Mouse (Mus musculus): Measurements from ENCODE around the gene Vgll4.
A peak's percentile ranks its signal among the peaks of the same experiment; 100 is the strongest.

The Vgll4 gene

DNA sequence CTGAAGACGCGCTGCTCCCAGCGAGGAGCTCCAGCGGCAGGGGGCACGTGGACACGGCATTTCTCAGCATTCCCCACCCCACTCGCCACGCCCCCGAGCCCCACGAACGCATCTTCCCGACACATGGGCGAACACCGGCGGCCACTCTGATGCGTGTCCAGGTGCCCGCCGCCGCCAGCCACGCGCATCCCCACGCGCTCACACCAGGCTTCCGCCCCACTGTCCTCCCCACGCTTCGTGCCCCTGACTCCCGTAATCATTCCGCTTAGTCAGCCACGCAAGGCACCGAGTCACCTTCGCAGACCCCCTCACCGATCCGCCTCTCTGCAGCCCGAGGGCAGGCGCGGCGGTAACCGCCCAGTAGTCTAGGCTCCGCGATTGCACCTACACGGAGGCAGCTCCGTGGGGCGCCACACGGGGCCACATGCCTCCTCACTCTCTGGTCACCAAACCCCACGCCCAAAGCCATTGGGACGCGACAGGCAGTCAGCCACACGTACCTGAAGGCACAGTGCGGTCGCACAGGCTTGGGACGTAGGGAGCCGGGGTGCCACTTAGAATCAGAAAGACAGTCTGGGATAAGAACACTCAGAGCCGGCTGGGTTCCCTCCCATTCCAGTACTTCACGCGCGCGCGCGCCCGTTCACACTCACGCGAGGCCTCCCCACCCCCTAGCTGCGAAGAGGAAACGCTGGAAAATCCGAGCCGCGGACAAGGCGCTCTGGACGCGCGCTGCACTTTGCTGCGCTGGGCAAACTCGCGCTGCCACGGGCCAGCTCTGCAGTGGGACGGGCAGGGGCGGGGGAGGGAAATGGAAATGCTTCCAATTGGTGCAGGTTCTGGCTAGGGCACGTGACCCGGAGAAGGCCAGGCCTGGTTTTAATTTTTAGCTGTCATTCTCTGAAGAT lies at the start of gene Vgll4:
TSS of gene Vgll4 (minus strand) at position 782 of the 908 bp plus-strand sequence.
- DNase-seq (ENCODE audit: low read depth, low spot score) = peak; percentile 86

DNA sequence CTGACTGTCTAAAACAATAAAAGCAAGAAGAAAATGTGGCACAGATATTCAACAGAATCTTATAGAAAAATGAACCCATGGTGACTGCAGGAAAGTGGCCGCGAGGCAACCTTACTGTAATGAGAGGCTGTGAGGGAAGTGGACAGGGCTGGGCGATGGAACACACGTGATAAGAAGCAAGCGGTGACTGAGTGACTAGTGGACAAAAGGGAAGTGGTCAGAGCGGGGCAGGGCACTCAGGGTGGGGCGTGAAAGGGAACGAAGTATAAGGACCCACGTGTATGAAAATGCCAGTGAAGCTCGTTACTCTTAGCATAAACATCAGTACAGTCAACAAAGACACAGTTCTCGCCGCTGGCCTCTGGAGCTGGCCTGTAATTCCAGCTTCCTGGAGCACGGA lies 45.7 kb upstream of the Vgll4 start:
- DNase-seq (ENCODE audit: low read depth, low spot score) = no peak

DNA sequence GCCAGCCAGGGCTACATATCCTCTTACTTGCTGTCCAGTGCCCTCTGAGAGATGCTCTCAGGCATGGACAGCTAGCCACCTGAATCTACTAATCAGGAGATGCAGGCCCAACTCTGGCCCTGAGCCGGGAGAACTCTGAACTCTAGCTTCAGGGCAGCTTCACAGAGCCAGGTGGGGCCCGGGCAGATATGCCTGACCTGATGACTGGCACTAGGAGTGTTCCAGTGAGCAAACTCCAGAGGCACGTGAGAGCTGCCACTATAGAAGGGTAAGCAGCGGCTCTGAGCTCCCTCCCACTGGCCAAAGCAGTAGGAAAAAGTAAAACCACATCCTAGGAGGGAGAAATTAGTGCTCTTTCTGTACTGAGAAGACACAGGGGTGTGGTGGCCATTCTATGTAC lies 43.8 kb upstream of the Vgll4 start:
- no peak for DNase-seq (ENCODE audit: low read depth, low spot score)

DNA sequence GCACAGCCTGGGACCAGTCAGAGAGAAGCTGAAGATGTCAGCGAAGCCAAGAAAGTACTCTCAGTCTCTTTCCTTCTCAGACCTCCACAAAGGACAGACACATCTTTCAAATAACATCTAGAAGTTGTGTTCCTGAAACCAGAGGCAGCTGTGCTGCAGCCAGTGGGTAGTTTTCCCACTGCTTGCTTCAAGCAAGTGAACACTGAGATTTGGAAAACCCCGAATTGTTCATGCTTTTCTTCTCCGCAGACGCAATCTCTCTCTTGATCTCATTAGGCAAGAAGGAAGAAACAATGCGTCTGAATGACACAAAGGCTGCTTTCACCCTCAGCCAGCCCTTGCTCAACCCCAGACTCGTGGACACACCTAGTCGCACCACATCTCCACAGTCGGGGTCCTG lies 42.0 kb upstream of the Vgll4 start:
- DNase-seq (ENCODE audit: low read depth, low spot score) = no peak

GRCm38 (mm10) chr6:115010815-115011214 lies 41.0 kb upstream of the Vgll4 start:
- DNase-seq (ENCODE audit: low read depth, low spot score) = no peak

GRCm38 (mm10) chr6:115010304-115010703 lies 40.5 kb upstream of the Vgll4 start:
- no peak for DNase-seq (ENCODE audit: low read depth, low spot score)

DNA sequence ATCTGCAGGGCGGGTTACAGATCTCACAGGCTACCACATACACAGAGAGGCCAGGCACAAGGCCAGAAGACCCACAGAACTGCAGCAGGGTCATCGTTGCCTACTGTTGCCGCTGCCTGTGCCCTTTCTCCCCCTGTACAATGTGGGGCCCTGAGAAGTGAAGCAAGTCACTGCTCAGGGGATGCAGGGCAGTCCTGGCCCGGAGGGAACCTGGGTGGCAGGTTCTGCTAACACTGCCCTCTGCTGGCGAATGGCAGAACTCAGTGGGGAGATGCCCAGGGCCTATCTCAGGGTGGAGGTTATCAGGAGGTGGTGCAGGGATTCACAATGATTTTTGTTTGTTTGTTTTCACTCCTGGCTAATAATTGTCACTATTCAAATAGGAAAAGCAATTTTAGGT lies 37.9 kb upstream of the Vgll4 start:
- DNase-seq (ENCODE audit: low read depth, low spot score) = peak; percentile 86

DNA sequence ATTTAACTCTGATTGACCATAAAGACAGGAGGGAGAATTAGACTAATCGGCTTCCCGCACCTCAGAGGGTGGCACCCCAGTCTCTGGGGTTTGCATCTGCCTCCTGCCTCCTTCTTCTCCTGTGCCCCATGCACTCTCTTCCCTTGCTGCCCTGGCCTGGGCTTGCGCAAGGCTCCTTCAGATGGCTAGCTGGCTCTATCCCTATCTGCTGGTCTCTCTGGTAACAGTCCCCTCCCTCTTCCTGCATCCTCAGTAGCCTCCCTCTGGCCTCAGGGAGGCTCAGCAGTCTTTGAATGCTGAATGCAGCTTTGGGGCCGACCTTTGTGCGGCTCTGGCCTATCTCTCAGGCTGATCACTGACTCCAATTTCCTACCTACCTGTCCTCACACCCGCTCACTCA lies 37.2 kb upstream of the Vgll4 start:
- no peak for DNase-seq (ENCODE audit: low read depth, low spot score)

GRCm38 (mm10) chr6:115006065-115006464 lies 36.3 kb upstream of the Vgll4 start:
- DNase-seq (ENCODE audit: low read depth, low spot score) = no peak

DNA sequence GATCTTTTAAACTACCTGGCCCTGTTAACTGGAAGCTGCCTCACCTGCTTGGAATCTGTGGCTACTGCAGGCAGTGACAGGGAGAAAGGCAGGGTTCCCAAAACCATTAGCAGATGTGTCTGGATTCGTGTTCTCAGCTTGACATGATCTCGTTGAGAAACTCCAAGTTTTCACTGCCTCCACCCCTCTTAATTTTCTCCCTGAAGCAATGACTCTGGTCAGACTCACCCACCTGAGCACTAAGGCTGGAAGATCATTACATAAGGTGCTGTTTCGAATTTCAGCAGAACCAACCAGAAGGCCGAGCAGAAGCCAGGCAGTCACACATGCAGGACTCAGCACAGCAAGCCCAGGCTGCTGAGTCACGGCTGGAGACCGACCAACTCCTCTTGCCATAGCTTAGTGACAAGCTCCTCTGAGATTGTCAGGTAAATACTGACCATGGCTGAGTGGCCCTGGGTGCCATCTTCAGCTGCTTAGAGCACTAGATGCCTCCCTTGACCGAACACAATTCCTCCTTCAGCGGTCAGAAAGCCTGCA lies 35.6 kb upstream of the Vgll4 start:
- DNase-seq (ENCODE audit: low read depth, low spot score) = peak; percentile 97

DNA sequence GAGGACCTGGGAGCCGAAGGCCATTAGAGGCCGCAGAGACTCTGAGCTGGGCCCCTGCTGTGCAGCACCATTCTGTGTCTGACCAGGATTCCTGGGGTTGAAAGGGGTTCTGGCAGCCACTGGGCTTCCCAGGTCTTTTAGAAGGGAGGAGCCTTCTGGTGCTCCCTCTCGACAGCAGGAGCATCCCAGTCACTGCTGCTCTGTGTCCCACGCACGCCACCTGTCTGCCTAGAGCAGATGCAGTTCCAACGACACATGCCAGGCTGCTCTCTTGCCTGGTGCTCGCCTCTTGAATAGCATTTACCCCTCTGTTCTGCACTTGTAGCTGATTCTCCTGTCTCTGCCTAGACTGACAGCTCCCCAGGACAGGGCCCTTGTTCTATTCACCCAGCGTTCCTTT lies 34.8 kb upstream of the Vgll4 start:
- peak; percentile 94 for DNase-seq (ENCODE audit: low read depth, low spot score)

GRCm38 (mm10) chr6:114998374-114999031 lies 28.7 kb upstream of the Vgll4 start:
- DNase-seq (ENCODE audit: low read depth, low spot score) = no peak

DNA sequence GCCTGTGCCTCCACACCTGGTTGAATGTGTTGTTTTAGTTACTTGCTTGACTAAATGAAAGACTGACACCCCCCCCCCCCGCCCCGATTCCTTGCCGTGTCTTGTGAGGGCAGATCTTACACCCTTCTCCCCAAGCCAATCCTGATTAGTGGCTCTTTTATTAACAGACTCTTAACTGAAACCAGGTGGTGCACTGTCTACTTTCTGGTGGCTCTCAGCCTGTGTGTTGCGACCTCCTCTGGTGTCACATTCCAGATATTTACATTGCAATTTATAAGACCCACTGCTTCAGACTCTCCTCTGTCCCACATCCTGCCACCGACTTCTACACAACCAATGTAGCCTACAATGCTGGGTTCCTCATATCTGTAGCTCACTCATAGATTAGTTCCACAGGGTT lies 27.7 kb upstream of the Vgll4 start:
- DNase-seq (ENCODE audit: low read depth, low spot score) = no peak

- no peak for DNase-seq (ENCODE audit: low read depth, low spot score)
These were observed 27.1 kb upstream of the Vgll4 start for GRCm38 (mm10) chr6:114996910-114997309.

GRCm38 (mm10) chr6:114994079-114994478 lies 24.3 kb upstream of the Vgll4 start:
- no peak for DNase-seq (ENCODE audit: low read depth, low spot score)

- peak; percentile 78 for DNase-seq (ENCODE audit: low read depth, low spot score)
These were observed 23.9 kb upstream of the Vgll4 start for GRCm38 (mm10) chr6:114993659-114994058.

DNA sequence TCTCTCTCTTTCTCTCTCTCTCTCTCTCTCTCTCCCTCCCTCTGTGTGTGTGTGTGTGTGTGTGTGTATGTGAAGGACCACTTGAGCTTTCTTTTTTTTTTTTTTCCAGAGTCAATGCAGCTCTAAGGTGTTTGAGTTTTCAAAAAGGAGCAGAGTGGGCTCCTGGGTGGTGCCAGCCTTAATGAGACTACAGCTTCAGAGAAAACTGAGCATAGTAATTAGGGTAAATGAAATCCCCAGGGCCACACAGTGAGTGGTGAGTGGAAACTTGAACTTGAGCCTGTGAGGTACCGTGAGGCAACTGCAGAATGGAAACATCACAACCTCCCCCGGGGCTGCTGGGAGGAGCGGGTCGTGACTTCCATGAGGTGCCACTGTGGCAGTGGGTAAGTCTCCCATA lies 22.1 kb upstream of the Vgll4 start:
- no peak for DNase-seq (ENCODE audit: low read depth, low spot score)

GRCm38 (mm10) chr6:114988619-114988980 lies 18.8 kb upstream of the Vgll4 start:
- peak; percentile 57 for DNase-seq (ENCODE audit: low read depth, low spot score)

- no peak for DNase-seq (ENCODE audit: low read depth, low spot score)
These were observed 18.3 kb upstream of the Vgll4 start for GRCm38 (mm10) chr6:114987966-114988618.

DNA sequence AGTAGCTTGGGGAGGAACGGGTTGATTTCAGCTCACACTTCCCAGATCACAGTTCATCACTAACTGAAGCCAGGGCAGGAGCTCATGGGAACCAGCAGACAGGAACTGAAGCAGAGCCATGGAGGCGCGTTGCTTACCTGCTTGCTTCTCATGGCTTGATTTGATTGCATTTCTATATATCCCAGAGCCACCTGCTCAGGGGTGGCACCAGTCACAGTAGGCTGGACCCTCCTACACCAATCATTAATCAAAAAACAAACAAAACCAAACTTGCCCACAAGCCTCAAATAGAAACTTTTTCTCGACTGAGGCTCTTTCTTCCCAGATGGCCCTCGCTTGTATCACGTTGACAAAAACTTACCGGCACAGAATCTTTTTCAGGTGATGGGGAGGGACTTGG lies 12.9 kb upstream of the Vgll4 start:
- no peak for DNase-seq (ENCODE audit: low read depth, low spot score)

DNA sequence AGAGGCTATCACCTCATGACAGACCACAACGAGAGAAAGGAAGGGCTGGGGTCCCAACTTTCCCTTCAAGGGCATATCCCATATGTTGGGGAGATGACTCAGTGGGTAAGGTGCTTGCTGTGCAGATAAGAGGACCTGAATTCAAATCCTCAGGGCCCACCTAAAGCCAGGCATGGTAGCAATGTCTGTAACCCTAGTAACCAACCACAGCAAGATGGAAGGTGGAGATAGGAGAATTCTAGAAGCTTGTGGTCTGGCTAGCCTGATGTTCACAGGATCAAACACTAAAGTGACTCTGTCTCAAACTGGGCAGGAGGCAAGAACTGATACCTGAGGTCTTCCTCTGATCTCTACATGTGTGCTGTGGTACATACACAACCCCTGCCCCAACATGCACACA lies 9.9 kb upstream of the Vgll4 start:
- no peak for DNase-seq (ENCODE audit: low read depth, low spot score)

- peak; percentile 91 for DNase-seq (ENCODE audit: low read depth, low spot score)
These were observed 7.2 kb upstream of the Vgll4 start for GRCm38 (mm10) chr6:114976915-114977419.

Data from brain, adult 2 months (tissue).